Mouse (Mus musculus) stomach, postnatal 0 days (tissue): ENCODE data around the gene Xpr1.
A peak's percentile ranks its signal among the peaks of the same experiment; 100 is the strongest.

Source experiments
- CTCF ChIP-seq: IDR thresholded peaks from 2 replicates; pipeline ENCODE4 v1.5.1; 2016; ENCODE audit warnings: antibody characterized with exemption, low read depth, mild to moderate bottlenecking, moderate library complexity
- EP300 ChIP-seq: optimal IDR thresholded peaks from 2 replicates; pipeline ENCODE3; 2016; ENCODE audit warnings: antibody characterized with exemption

- TF ChIP-seq CTCF, result peak; percentile 90
- TF ChIP-seq EP300, result no peak
Observed at GRCm38 (mm10) chr1:155293446-155293845, 123.8 kb downstream of the Xpr1 start.
